Mouse (Mus musculus) embryonic facial prominence, embryonic 10.5 days (tissue): Measurements from ENCODE around the gene Ror1. TPM values are rescaled to one million over a fixed set of nuclear protein-coding genes. Genes with fewer than 3 reads are reported as not detected.

ENCODE experiments used
- DNase-seq: peaks from one replicate; pipeline ENCODE4 v3.0.0-alpha.2; 2017; ENCODE audit warnings: low spot score
- H3K27ac ChIP-seq: fragments of 300-500 bp; sonication (generic); replicated peaks from 2 replicates; pipeline ENCODE4 v1.5.1; 2016; ENCODE audit warnings: mild to moderate bottlenecking
- H3K27me3 ChIP-seq: fragments of 300-500 bp; sonication (generic); replicated peaks from 2 replicates; pipeline ENCODE4 v1.6.1; 2016; ENCODE audit warnings: low read depth, mild to moderate bottlenecking; ENCODE audit not compliant: poor library complexity, severe bottlenecking
- H3K36me3 ChIP-seq: fragments of 300-500 bp; sonication (generic); replicated peaks from 2 replicates; pipeline ENCODE4 v1.6.1; 2016; ENCODE audit warnings: mild to moderate bottlenecking, moderate library complexity
- H3K4me1 ChIP-seq: fragments of 300-500 bp; sonication (generic); 2 replicates; pipeline ENCODE4 v1.6.1; 2016
- H3K4me3 ChIP-seq: fragments of 300-500 bp; sonication (generic); 2 replicates; pipeline ENCODE4 v1.5.1; 2016; ENCODE audit warnings: mild to moderate bottlenecking, moderate library complexity
- H3K9me3 ChIP-seq: fragments of 300-500 bp; sonication (generic); 2 replicates; pipeline ENCODE4 v1.6.1; 2016; ENCODE audit warnings: mild to moderate bottlenecking
- WGBS: fragments of 180-500 bp; shearing (Covaris S2); methylation state at CpG from one replicate; pipeline ENCODE4 v1.1.7; 2016; 5-methylcytosine and 5-hydroxymethylcytosine counted together
- polyA plus RNA-seq: library from polyadenylated mRNA; unstranded; fragments of >200 nt; fragmentation: Nextera tagmentation; extraction: Ambion mirVana; gene quantifications from 2 replicates; pipeline ENCODE4 v1.2.1, GENCODE M21; 2016

Ror1 gene
- polyA plus RNA-seq, 1 experiment from 2014 or later, result 12.0 TPM

DNA sequence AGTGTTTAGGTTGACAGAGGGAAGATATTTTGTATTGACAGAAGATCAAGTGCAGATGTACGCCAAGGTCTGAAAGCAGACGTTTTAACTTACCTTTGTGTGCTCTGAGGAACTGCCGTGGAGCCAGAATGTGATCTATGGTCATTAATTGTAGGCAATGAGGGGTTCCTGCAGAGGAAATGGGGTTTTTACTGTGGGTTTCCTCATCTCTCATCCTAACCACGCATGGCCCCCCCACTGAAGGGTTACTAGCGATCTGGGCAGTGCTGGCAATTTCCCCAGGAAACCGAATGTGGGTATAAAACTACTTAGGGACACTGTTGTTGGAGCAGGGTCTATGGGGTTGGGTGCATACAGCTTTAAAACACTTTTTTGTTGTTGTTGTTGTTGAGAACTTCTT lies 25.5 kb upstream of the Ror1 start:
- H3K27ac ChIP-seq, result no peak overlapping the region
- no peaks in the 10 kb centered on the region for H3K9me3 ChIP-seq
- WGBS, result 71% methylated on average over 6 of the region's 6 CpGs
- no peak for DNase-seq
- H3K4me3 ChIP-seq, result no peak overlapping the region
- no peaks in the 10 kb centered on the region for H3K36me3 ChIP-seq
- peaks cover 24% of the 10 kb centered on the region for H3K4me1 ChIP-seq
- H3K27me3 ChIP-seq, result no peaks in the 10 kb centered on the region

DNA sequence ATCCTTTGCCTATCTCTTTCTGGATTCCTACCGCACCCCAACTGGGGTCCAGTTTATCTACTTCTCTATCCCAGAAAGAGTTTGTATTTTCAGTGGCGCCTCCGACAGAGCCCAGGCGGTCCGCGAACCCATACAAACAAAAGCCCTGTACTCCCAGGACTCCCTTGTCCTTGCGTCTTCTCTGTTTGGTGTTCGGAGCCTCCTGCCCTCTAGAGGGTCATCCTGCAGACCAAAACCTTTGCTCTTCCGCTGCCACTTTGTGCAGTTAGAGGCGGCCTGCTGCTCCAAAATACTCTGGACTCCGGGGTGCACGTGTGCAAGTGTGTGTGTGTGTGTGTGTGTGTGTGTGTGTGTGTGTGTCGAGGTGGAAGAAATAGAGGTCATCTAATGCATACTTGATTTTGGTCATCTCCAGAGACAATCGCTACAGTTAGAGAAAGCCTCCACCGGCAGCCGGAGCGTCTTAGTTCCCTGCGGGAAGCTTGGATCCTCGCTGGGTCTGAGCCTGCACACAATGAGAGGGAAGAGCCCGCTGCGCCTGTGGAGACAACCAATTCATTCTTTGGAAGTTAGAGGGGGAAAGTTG lies 1.1 kb downstream of the Ror1 start:
- WGBS, result under 1% methylated on average over 21 of the region's 21 CpGs
- DNase-seq, result peak; percentile 58
- H3K4me3 ChIP-seq, result peak overlapping the region; percentile 70
- peak overlapping the region; percentile 93 for H3K27ac ChIP-seq
- H3K36me3 ChIP-seq, result no peaks in the 10 kb centered on the region
- H3K9me3 ChIP-seq, result no peaks in the 10 kb centered on the region
- peaks cover 28% of the 10 kb centered on the region for H3K27me3 ChIP-seq
- H3K4me1 ChIP-seq, result peaks cover 48% of the 10 kb centered on the region

DNA sequence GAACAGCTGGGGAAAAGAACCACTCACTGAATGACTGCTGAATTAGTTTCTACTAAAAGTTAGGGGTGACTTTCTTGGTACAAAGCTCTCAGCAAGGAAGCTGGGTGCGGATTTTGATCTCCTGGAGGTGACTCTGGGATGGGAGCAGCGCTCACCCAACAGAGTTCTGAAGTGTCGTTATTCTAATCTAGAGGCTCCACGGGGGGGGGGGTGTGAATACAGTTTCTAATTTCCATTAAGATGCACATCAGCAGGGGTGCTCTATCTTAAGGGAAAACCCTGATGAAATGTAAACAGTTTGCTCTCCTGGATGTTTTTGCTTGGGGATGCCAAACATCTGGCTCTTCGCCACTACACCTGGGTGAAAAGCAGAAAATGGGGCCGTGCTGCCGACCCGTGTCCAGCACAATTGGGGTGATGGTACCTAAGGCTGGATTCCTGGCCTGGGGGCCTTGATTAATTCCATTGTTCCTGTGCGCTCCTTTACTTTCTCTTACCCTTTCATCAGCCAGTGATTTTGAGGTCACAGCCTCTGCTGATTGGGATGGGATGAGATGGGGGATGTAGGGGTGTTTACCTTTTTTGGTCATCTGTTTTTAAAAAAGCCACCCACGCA lies 1.9 kb downstream of the Ror1 start:
- Histone ChIP-seq H3K4me3 (peak overlapping the region; percentile 70), H3K36me3 (no peaks in the 10 kb centered on the region), H3K27me3 (peaks cover 28% of the 10 kb centered on the region), H3K4me1 (peaks cover 56% of the 10 kb centered on the region), H3K9me3 (no peaks in the 10 kb centered on the region), H3K27ac (peak overlapping the region; percentile 93)
- DNase-seq, result no peak
- 6% methylated on average over 10 of the region's 10 CpGs for WGBS

DNA sequence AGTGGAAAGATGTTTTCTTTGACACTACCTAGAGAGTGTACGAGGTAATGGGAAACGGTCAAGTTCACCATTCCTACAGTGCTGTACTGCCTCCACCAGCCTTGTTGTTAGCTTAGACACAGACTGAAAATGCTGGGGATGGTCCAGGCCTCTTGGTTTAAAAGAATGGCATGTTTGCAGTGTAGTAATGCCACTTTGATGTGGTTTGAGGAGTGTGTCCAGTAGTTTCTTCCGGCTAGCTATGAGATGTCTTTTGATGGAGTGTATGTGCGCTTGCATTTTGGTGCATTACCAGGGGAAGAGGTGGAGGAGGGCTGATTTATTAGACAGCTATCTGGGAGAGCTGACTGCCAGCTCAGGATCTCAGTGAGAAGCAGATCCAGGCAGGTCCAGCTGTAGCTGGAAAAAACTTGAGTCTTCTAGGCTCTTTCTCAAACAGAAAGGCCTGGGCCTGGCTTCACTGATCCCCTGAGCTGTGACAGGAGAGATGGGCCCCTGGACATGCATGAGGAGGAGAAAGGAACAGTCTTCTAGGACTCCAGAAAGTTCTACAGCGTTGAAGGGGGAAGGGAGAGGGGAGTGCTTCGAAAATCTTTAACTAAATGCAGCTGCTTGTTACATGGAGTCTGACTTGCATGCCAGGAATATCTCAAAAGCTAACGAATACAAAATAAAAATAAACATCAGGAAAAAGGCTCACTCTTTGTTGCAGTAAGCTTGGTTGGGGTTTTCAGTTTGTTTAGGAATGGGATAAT lies 5.7 kb downstream of the Ror1 start:
- H3K4me1 ChIP-seq, result peaks cover 76% of the 10 kb centered on the region
- peak overlapping the region; percentile 71 for H3K27ac ChIP-seq
- H3K27me3 ChIP-seq, result peaks cover 16% of the 10 kb centered on the region; the same call in 1 of the 2 replicates
- no peak for DNase-seq
- H3K9me3 ChIP-seq, result no peaks in the 10 kb centered on the region
- 66% methylated on average over 7 of the region's 7 CpGs for WGBS
- no peaks in the 10 kb centered on the region for H3K36me3 ChIP-seq
- H3K4me3 ChIP-seq, result no peak overlapping the region

DNA sequence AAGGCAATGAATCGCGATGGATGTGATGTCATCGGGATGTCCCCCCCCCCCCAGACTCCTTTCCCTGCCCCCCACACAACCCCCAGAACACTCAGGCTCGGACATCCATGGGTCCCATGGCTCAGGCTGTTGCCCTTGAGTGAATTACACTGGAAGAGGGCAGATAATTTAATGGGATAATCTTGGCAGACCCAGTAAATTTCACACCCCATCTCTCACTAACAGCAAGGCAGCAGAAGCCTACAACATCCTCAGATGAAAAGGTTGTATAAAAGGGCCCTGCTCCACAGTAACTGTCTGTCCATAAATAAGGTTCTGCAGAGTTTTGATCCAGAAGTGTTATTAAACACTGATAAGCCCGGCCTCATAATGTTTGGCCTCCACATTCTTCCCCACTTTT lies 6.3 kb downstream of the Ror1 start:
- peak overlapping the region; percentile 71; the same call in 1 of the 2 replicates for H3K27ac ChIP-seq
- no peaks in the 10 kb centered on the region for H3K9me3 ChIP-seq

DNA sequence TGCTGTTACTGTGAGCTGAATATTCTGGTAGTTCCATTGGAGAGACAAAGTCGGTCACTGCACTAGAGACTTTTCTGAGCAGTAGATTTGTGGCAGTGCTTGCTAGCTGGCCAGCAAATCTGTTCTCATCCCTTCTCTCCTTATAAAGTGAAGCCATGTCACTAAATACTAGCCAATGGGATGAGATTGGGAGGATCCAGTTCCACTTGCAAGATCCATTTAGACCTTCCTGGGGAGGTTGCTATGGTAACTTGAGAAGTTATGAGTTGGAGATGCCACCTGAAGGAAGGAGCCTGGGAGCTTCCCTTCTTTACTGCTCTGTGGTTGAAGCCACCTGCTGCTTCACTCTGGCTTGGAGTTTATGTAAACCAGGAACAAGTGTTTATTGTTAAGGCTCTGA lies 8.7 kb downstream of the Ror1 start:
- Histone ChIP-seq H3K27ac (no peak overlapping the region), H3K4me3 (no peak overlapping the region), H3K9me3 (no peaks in the 10 kb centered on the region), H3K27me3 (no peaks in the 10 kb centered on the region), H3K4me1 (peaks cover 57% of the 10 kb centered on the region), H3K36me3 (no peaks in the 10 kb centered on the region)
- no peak for DNase-seq
- 92% methylated on average over 1 of the region's 1 CpGs for WGBS

More for the DNA sequence above, 6.3 kb downstream of the Ror1 start:
- WGBS, result 64% methylated on average over 5 of the region's 5 CpGs
- Histone ChIP-seq H3K27me3 (peaks cover 16% of the 10 kb centered on the region; the same call in 1 of the 2 replicates), H3K4me3 (no peak overlapping the region), H3K36me3 (no peaks in the 10 kb centered on the region), H3K4me1 (peaks cover 76% of the 10 kb centered on the region)
- DNase-seq, result no peak

DNA sequence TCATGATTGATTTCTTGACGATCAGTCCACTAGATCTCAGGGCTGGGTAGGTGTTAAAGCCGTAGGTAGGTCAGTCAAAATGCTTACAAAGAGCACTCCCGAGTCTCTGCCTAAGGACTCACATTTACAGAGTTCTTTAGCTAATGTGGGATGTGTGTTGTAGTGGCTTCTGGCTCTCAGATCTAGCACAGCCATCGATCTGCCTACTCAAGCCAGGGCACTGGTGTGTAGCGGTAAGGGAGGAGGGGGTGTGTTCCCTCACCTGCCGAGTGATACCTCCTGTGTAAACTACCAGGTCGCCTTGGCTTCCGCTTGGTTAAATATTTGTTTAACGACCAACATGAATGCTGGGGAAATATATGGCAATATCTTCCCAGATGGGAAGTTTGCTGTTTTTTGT lies 12.0 kb downstream of the Ror1 start:
- H3K9me3 ChIP-seq, result no peaks in the 10 kb centered on the region
- peaks cover 59% of the 10 kb centered on the region for H3K4me1 ChIP-seq
- DNase-seq, result no peak
- no peak overlapping the region for H3K4me3 ChIP-seq
- WGBS, result 85% methylated on average over 9 of the region's 9 CpGs
- H3K27ac ChIP-seq, result no peak overlapping the region
- H3K36me3 ChIP-seq, result no peaks in the 10 kb centered on the region
- no peaks in the 10 kb centered on the region for H3K27me3 ChIP-seq

DNA sequence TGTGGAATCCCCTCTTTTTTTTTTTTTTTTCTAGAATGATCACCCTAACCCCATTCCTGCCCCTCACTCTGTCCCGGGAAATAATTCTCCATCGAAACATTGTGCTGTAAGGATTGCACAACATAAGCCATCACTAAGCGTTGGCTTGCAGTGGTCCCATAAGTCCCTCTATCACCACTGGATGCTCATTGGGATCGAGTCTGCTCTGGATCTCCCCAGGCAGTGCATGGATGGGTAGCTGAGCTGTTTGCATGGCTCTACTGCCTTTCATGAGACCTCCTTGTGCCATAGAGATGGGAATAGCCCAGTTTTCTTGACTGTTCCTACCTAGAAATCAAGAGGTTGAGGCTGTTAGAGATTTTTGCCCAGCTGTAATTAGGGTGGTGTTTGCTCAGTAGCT lies 13.0 kb downstream of the Ror1 start:
- H3K27me3 ChIP-seq, result no peaks in the 10 kb centered on the region
- WGBS, result 87% methylated on average over 4 of the region's 4 CpGs

DNA sequence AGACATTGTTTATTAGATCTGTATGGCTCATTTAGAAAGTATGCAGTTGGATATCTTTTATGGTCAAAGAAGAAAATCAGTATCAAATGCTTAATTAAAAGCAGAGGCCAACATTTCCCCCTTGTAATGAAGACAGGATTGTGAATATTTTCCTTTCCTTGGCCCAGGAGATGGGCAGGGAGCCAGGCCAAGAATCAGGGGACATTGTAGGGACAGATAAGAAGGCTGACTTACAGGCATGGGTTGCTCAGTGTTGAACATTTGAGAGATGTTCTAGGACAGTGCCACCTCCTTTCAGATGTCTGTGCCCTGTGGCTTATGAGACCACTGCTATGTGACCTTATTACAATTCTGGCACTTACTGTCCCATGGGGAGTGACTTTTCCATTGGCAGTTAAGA lies 18.6 kb downstream of the Ror1 start:
- Histone ChIP-seq H3K27ac (no peak overlapping the region), H3K4me1 (peaks cover 43% of the 10 kb centered on the region), H3K9me3 (no peaks in the 10 kb centered on the region), H3K4me3 (no peak overlapping the region), H3K27me3 (no peaks in the 10 kb centered on the region), H3K36me3 (peaks cover 7% of the 10 kb centered on the region)
- DNase-seq, result no peak

More for the DNA sequence above, 13.0 kb downstream of the Ror1 start:
- no peak overlapping the region for H3K27ac ChIP-seq
- no peak for DNase-seq
- peaks cover 52% of the 10 kb centered on the region for H3K4me1 ChIP-seq
- H3K4me3 ChIP-seq, result no peak overlapping the region
- no peaks in the 10 kb centered on the region for H3K9me3 ChIP-seq
- H3K36me3 ChIP-seq, result no peaks in the 10 kb centered on the region

DNA sequence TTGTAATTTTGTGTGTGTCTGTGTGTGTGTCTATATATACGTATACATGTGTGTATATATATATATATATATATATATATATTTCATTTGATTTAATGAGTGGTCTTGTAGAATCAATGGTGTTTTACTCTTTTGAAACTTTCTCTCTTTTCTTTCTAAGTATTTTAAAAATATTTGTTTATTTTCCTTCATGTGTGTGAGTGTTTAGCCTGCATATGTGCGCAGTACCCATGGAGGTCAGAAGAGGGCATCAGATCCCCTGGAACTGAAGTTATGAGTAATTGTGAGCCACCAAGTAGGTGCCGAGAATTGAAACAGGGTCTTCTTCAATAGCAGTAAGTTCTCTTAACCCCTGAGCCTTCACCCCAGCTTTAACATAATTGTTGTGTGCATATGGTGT lies 20.8 kb downstream of the Ror1 start:
- Histone ChIP-seq H3K4me1 (peaks cover 30% of the 10 kb centered on the region), H3K27ac (no peak overlapping the region), H3K27me3 (no peaks in the 10 kb centered on the region), H3K9me3 (no peaks in the 10 kb centered on the region), H3K4me3 (no peak overlapping the region), H3K36me3 (peaks cover 7% of the 10 kb centered on the region)
- no peak for DNase-seq
- 92% methylated on average over 3 of the region's 3 CpGs for WGBS

DNA sequence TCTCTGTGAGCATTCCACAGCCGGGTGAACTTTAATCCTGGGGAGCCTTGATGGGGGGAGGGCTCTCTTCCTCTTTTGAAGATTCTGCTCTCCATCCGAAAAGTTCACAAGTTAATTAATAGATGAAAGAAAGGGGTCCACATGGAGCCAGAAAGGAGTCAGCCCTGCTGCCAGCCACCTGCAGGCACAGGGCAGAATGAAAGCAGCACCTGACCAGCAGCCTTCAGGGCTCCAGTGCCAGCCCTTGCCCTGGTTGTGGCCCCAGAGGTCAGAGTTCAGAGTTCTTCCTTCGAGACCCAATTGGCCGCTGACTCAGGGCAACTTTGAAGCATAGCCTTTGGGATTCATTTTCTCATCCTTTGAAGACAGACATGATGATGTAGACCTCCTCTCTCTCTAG lies 23.1 kb downstream of the Ror1 start:
- Histone ChIP-seq H3K4me3 (no peak overlapping the region), H3K27ac (no peak overlapping the region), H3K9me3 (no peaks in the 10 kb centered on the region), H3K36me3 (peaks cover 7% of the 10 kb centered on the region), H3K27me3 (no peaks in the 10 kb centered on the region), H3K4me1 (peaks cover 22% of the 10 kb centered on the region)
- peak; percentile 34 for DNase-seq
- WGBS, result 22% methylated on average over 4 of the region's 4 CpGs

DNA sequence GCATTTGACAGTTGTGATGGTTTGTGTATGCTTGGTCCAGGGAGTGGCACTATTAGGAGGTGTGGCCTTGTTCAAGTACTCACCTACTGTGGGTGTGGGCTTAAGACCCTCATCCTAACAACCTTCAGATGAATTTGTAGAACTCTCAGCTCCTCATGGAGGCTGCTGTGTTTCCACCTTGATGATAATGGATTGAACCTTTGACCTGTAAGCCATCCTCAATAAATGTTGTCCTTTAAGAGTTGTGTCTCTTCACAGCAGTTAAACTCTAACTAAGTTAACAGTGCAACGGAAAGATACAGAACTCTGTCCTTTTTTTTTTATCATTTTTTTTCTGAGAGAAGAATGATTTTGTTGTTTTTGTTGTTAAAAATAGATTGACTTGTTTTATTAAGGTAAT lies 23.8 kb downstream of the Ror1 start:
- peaks cover 7% of the 10 kb centered on the region for H3K36me3 ChIP-seq
- DNase-seq, result no peak
- H3K4me1 ChIP-seq, result peaks cover 19% of the 10 kb centered on the region
- WGBS, result 88% methylated on average over 1 of the region's 1 CpGs
- H3K4me3 ChIP-seq, result no peak overlapping the region
- H3K9me3 ChIP-seq, result no peaks in the 10 kb centered on the region
- no peaks in the 10 kb centered on the region for H3K27me3 ChIP-seq
- no peak overlapping the region for H3K27ac ChIP-seq

DNA sequence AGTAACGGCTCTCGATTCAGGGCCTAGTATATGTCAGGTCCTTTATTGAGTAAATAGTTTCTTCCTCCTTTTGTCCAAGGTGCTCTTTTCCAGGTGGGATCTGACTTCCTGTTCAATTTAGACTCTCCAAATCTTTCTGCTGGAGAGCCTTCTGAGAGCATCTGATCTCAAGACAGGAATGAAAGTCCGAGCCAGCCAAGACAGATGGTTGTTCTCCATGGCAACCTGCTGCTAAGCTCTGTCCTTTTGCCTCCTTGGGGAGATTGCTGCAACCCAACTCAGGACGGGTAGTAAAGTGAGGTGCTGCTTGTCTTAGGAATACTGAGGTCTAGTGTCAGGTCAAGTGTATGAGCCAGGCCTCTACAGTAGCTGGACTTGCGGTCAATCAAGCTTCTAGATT lies 25.0 kb downstream of the Ror1 start:
- WGBS, result 91% methylated on average over 5 of the region's 5 CpGs
- Histone ChIP-seq H3K9me3 (no peaks in the 10 kb centered on the region), H3K36me3 (peaks cover 7% of the 10 kb centered on the region), H3K27me3 (no peaks in the 10 kb centered on the region), H3K27ac (no peak overlapping the region), H3K4me3 (no peak overlapping the region), H3K4me1 (peaks cover 17% of the 10 kb centered on the region)
- DNase-seq, result no peak
